Mouse (Mus musculus): ENCODE measurements around the gene Tmem161a.

The Tmem161a gene

GRCm38 (mm10) chr8:70160015-70160414, 12.1 kb upstream of the Tmem161a start:
- no peak for DNase-seq (ENCODE audit: low spot score)

- no peak for DNase-seq (ENCODE audit: low spot score)
Observed at GRCm38 (mm10) chr8:70163316-70163715, 8.8 kb upstream of the Tmem161a start.

GRCm38 (mm10) chr8:70166504-70167110, 5.5 kb upstream of the Tmem161a start:
- DNase-seq (ENCODE audit: low spot score) = peak; percentile 61

DNA sequence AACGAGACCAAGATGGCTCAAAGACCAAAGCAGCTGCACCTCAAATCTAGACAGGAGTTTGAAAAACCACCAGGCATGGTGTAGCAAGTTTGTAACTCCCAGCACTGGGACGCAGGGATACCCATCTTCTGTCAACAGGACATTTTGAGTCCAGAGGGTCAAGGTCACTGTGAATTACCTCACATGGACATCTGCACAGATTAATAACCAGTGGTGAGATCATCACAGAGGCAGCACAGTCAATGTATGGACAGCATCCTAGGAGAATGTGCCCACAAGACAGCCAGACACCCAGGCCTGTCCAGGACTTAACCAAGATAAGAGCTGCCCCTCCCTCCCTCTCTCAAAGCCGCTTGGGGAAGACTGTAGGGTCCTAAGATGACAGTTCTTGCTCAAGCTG, 2.0 kb upstream of the Tmem161a start:
- no peak for DNase-seq (ENCODE audit: low spot score)

DNA sequence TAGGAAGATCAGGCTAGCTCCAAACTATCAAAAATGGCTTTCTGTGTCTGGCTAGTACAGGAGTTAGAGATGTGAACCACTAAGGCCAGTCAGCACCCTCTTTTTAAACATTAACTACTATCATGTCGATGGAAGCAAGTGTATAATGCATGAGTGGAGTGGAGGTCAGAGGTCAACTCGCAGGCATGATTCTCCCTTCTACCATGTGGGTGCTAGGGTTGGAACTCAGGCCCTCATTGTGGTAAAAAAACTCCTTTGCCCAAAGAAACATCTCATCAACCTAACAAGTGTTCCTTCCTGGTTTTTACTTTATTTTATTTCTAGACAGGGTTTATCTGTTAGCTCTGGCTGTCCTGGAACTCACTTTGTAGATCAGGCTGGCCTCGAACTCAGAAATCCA, 1.4 kb upstream of the Tmem161a start:
- no peak for DNase-seq (ENCODE audit: low spot score)

DNA sequence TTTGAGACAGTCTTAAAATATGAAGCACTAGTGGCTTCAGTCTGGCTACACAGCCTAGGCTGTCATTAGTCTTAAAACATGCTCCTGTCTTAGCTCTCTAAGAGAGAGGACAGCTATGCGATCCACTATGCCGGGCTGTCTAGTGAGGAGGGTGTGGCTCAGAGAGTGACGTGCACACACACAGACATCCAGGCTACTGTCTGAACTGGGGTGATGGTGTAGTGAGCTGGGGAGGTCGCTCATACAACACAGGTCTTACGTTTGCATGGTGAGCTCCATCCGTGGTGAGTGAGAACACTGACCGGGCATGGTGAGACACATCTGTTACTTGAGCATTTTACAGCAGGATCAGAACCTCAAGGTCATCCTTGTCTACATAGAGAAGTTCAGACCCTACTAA, 916 bp upstream of the Tmem161a start:
- DNase-seq (ENCODE audit: low spot score) = no peak

- no peak for DNase-seq (ENCODE audit: low spot score)
Observed at GRCm38 (mm10) chr8:70173320-70173719, 1.2 kb downstream of the Tmem161a start.

- no peak for DNase-seq (ENCODE audit: low spot score)
Observed at GRCm38 (mm10) chr8:70174079-70174478, 1.9 kb downstream of the Tmem161a start.

- DNase-seq (ENCODE audit: low spot score) = no peak
Observed at GRCm38 (mm10) chr8:70178231-70178630, 6.1 kb downstream of the Tmem161a start.

- no peak for DNase-seq (ENCODE audit: low spot score)
Observed at GRCm38 (mm10) chr8:70179082-70179481, 6.9 kb downstream of the Tmem161a start.

DNA sequence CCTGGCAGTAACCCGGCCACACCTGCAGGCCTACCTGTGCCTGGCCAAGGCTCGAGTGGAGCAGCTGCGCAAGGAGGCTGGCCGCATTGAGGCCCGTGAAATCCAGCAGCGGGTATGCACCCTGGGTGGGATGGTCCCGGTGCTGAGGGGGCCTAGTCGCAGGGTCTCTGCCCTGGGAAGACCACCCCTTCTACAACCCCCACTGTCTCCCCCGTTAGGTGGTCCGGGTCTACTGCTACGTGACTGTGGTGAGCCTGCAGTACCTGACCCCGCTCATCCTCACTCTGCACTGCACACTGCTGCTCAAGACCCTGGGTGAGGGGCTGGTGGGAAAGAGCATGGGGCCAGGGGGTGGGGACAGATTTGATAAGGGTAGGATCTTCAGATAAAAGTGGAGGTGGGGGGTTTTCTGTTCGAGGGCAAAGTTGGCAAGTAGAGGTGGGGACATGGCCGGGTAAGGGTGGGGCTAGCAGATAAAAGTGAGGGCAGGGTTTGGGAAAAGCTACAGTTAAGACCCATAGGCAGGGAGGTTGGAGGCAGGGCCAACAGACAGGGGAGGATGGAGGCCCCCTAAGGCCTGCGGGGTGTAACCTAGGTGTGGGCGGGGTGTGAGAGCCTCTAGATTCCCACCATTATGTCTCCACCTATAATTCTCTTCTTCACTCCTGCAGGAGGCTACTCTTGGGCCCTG, 9.2 kb downstream of the Tmem161a start:
- no peak for DNase-seq (ENCODE audit: low spot score)

DNA sequence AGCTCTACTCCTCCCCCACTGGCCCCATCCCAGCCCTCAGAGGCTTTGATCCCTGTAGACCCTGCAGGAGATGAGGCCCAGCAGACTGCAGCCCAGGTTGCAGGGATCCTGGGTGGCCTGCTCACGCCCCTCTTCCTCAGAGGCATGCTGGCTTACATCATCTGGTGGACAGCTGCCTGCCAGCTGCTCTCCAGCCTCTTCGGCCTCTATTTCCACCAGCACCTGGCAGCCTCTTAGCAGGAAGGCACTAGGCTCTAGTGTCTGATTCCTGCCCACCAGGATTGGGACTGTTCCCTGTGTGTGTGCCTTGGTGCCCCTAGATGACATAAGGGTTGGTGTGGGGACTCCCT, 9.7 kb downstream of the Tmem161a start:
- DNase-seq (ENCODE audit: low spot score) = no peak

GRCm38 (mm10) chr8:70183194-70183593, 11.0 kb downstream of the Tmem161a start:
- DNase-seq (ENCODE audit: low spot score) = no peak

GRCm38 (mm10) chr8:70188707-70189106, 16.6 kb downstream of the Tmem161a start:
- DNase-seq (ENCODE audit: low spot score) = no peak

- no peak for DNase-seq (ENCODE audit: low spot score)
Observed at GRCm38 (mm10) chr8:70193238-70193637, 21.1 kb downstream of the Tmem161a start.

DNA sequence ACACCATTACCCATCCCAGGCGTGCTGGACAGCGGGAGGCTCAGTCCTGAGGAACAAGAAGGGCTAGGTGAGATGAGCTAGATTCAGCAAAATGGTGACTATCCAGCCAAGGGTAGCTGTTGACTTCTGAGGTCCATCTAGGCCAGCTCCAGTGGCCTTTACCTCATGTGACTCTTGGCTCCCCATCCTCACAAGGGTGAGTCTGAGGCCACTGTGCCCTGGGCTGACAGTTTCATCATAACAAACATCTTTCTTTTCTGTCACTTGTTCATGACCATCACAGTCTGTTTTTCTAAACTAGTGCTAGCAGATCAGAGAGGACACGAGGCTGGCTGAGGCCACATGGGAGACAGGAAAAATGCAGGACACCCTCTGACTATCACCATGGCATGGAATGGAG, 22.0 kb downstream of the Tmem161a start:
- peak; percentile 63 for DNase-seq (ENCODE audit: low spot score)

- no peak for DNase-seq (ENCODE audit: low spot score)
Observed at GRCm38 (mm10) chr8:70195762-70196161, 23.6 kb downstream of the Tmem161a start.

GRCm38 (mm10) chr8:70197603-70198002, 25.4 kb downstream of the Tmem161a start:
- DNase-seq (ENCODE audit: low spot score) = no peak

GRCm38 (mm10) chr8:70200098-70200681, 28.0 kb downstream of the Tmem161a start:
- peak; percentile 77 for DNase-seq (ENCODE audit: low spot score)

- DNase-seq (ENCODE audit: low spot score) = no peak
Observed at GRCm38 (mm10) chr8:70201417-70201816, 29.3 kb downstream of the Tmem161a start.

DNA sequence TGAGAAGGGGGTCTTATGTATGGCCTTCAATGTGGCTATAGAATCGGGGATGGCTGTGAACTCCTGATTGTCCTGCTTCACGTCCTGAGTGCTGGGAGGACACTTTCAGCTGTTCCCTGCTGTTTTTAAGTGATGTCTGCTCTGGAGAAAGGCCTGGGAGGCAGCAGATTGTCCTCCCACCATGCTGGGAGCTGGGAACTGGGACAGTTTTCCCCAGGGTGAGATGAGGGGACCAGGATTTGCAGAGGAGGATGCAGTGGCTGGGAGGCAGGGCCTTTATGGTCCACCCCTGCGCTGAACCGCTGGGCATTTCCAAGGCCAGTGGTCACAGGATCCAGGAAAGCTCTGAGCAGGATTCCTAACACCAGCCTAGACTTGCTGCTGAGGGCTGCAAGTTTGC, 30.9 kb downstream of the Tmem161a start:
- no peak for DNase-seq (ENCODE audit: low spot score)

- DNase-seq (ENCODE audit: low spot score) = no peak
Observed at GRCm38 (mm10) chr8:70204757-70205156, 32.6 kb downstream of the Tmem161a start.

DNA sequence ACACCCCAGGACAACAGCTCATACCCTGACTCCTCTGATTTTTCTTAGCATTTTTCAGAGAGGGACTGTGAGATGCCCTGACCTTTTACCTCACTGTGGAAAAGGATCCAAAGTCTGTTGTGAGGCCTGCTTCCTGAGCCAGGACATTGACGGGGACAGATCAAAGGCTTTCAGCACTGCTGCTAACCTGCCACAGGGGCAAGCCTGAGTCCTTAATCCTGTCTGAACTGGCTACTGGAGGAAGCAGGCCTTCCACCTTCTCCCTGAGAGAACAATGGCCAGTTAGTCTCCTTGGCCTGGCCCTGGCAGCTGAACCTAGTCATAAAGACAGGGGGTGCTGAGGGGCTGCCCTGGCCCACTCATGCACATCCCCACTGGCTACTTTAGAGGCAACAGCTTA, 36.0 kb downstream of the Tmem161a start:
- DNase-seq (ENCODE audit: low spot score) = no peak

- peak; percentile 38 for DNase-seq (ENCODE audit: low spot score)
Observed at GRCm38 (mm10) chr8:70210538-70210937, 38.4 kb downstream of the Tmem161a start.
